8 mouse cellular contexts compared by ENCODE assay signal in genomic region chr19:6306586-6306985, GRCm38 (mm10). TPM values are rescaled to one million over a fixed set of nuclear protein-coding genes. Genes with fewer than 3 reads are reported as not detected.
DNase-seq lines count a peak whose midpoint lies in the region; ATAC-seq and TF ChIP-seq lines count a peak whose summit lies in the region.

No protein-coding gene starts in this region.

- no peaks in the 10 kb centered on the region for H3K79me2 ChIP-seq in liver, adult 2 months (ENCODE audit: control insufficient read depth, insufficient read depth, low read length)

- H3K4me1 ChIP-seq in forebrain, postnatal 0 days (ENCODE audit: insufficient read depth), result no peaks in the 10 kb centered on the region
- H3K4me1 ChIP-seq in hindbrain, embryonic 13.5 days (replicated peaks), result peaks cover 10% of the 10 kb centered on the region; the same call in 1 of the 2 replicates
- peaks cover 13% of the 10 kb centered on the region for H3K4me1 ChIP-seq in liver, adult 2 months (ENCODE audit: control insufficient read depth, insufficient read depth, low read length)
- H3K4me1 ChIP-seq in midbrain, postnatal 0 days (ENCODE audit: insufficient read depth, low read length), result no peaks in the 10 kb centered on the region
- H3K4me1 ChIP-seq in stomach, embryonic 15.5 days, result peaks cover 22% of the 10 kb centered on the region

- no peaks in the 10 kb centered on the region for H3K27me3 ChIP-seq in forebrain, postnatal 0 days (ENCODE audit: insufficient read depth, low read length)
- 0 out of 2 replicates have a peak, but pooled peaks cover 4% of the 10 kb centered on the region for H3K27me3 ChIP-seq in hindbrain, embryonic 13.5 days
- no peaks in the 10 kb centered on the region for H3K27me3 ChIP-seq in liver, adult 2 months (ENCODE audit: control insufficient read depth, insufficient read depth, low read length)
- no peaks in the 10 kb centered on the region for H3K27me3 ChIP-seq in midbrain, postnatal 0 days (ENCODE audit: insufficient read depth, low read length)
- H3K27me3 ChIP-seq in stomach, embryonic 15.5 days (replicated peaks), result no peaks in the 10 kb centered on the region

- no peak for TF ChIP-seq POLR2A in liver, adult 2 months (IDR thresholded peaks at IDR 0.05; ENCODE audit: extremely low read depth, insufficient read depth, low read length)

- peak; percentile 61 for ATAC-seq in forebrain, postnatal 0 days
- peak; percentile 69 for ATAC-seq in hindbrain, embryonic 13.5 days (ENCODE audit: low FRiP score)
- ATAC-seq in midbrain, postnatal 0 days (ENCODE audit: low FRiP score), result 0 out of 2 replicates have a peak, but pooled peaks have one; percentile 27
- peak; percentile 63 for ATAC-seq in stomach, embryonic 15.5 days (ENCODE audit: insufficient read depth, low FRiP score, low read depth)

- peak overlapping the region; percentile 45 for H3K4me3 ChIP-seq in left cerebral cortex, adult 2 months
- peak overlapping the region; percentile 53 for H3K4me3 ChIP-seq in forebrain, postnatal 0 days (ENCODE audit: low read depth, low read length)
- H3K4me3 ChIP-seq in hindbrain, embryonic 13.5 days, result peak overlapping the region; percentile 52
- H3K4me3 ChIP-seq in liver, adult 2 months (ENCODE audit: insufficient read depth, low read depth, low read length), result peak overlapping the region; percentile 66
- peak overlapping the region; percentile 45 for H3K4me3 ChIP-seq in midbrain, postnatal 0 days (ENCODE audit: low read depth, low read length)
- H3K4me3 ChIP-seq in stomach, embryonic 15.5 days (replicated peaks), result peak overlapping the region; percentile 71

- intact Hi-C loops in left cerebral cortex, adult 2 months (cut with DNase I), result no loop called here

- H3K36me3 ChIP-seq in forebrain, postnatal 0 days (ENCODE audit: insufficient read depth), result no peaks in the 10 kb centered on the region
- H3K36me3 ChIP-seq in hindbrain, embryonic 13.5 days, result peaks cover 5% of the 10 kb centered on the region
- H3K36me3 ChIP-seq in liver, adult 2 months (ENCODE audit: control insufficient read depth, insufficient read depth, low read length), result no peaks in the 10 kb centered on the region
- no peaks in the 10 kb centered on the region for H3K36me3 ChIP-seq in midbrain, postnatal 0 days (ENCODE audit: insufficient read depth, low read length)
- H3K36me3 ChIP-seq in stomach, embryonic 15.5 days, result peaks cover 13% of the 10 kb centered on the region; the same call in 1 of the 2 replicates

- H3K4me2 ChIP-seq in forebrain, postnatal 0 days (ENCODE audit: low read depth), result peak overlapping the region; percentile 55
- peak overlapping the region; percentile 61 for H3K4me2 ChIP-seq in hindbrain, embryonic 13.5 days
- peak overlapping the region; percentile 59 for H3K4me2 ChIP-seq in midbrain, postnatal 0 days (ENCODE audit: low read depth, low read length, poor library complexity, severe bottlenecking)
- H3K4me2 ChIP-seq in stomach, embryonic 15.5 days, result peak overlapping the region; percentile 72

- peak; percentile 38 to 49 for DNase-seq in left cerebral cortex, adult 2 months (ENCODE audit: extremely low spot score in 1 of 2, low spot score in 2 of 2)
- DNase-seq in left cerebral cortex, adult 8-10 months (ENCODE audit: low spot score in 2 of 2), result no peak
- DNase-seq in cerebellum, adult 9-10 months, result peak; percentile 80
- DNase-seq in forebrain, postnatal 0 days, result peak; percentile 77
- DNase-seq in liver, adult 2 months (ENCODE audit: extremely low read depth, low read depth, low spot score), result peak; percentile 28
- peak; percentile 60 for DNase-seq in midbrain, postnatal 0 days (ENCODE audit: low spot score)

- H3K27ac ChIP-seq in left cerebral cortex, adult 2 months, result no peak overlapping the region
- no peak overlapping the region for H3K27ac ChIP-seq in forebrain, postnatal 0 days (ENCODE audit: low read depth, low read length)
- no peak overlapping the region for H3K27ac ChIP-seq in hindbrain, embryonic 13.5 days
- no peak overlapping the region for H3K27ac ChIP-seq in liver, adult 2 months (replicated peaks; ENCODE audit: insufficient read depth, low read depth, low read length)
- no peak overlapping the region for H3K27ac ChIP-seq in midbrain, postnatal 0 days (ENCODE audit: low read depth, low read length)
- H3K27ac ChIP-seq in stomach, embryonic 15.5 days, result peak overlapping the region; percentile 80

- H3K9ac ChIP-seq in forebrain, postnatal 0 days, result peak overlapping the region; percentile 50
- peak overlapping the region; percentile 68 for H3K9ac ChIP-seq in hindbrain, embryonic 13.5 days
- H3K9ac ChIP-seq in liver, adult 2 months (ENCODE audit: low read depth, low read length), result peak overlapping the region; percentile 89
- H3K9ac ChIP-seq in midbrain, postnatal 0 days (replicated peaks; ENCODE audit: low read length, poor library complexity, severe bottlenecking), result peak overlapping the region; percentile 62
- peak overlapping the region; percentile 71 for H3K9ac ChIP-seq in stomach, embryonic 15.5 days

- WGBS in forebrain, postnatal 0 days, result under 1% methylated on average over 34 of the region's 34 CpGs
- under 1% methylated on average over 30 of the region's 34 CpGs for WGBS in hindbrain, embryonic 13.5 days
- WGBS in liver, adult 2 months, result under 1% methylated on average over 33 of the region's 34 CpGs
- under 1% methylated on average over 34 of the region's 34 CpGs for WGBS in midbrain, postnatal 0 days
- under 1% methylated on average over 33 of the region's 34 CpGs for whole genome bisulfite sequencing in stomach, embryonic 15.5 days

- TF ChIP-seq CTCF in left cerebral cortex, adult 2 months (IDR thresholded peaks at IDR 0.05), result peak; percentile 71
- peak; percentile 73 for TF ChIP-seq CTCF in forebrain, postnatal 0 days (IDR thresholded peaks at IDR 0.05; ENCODE audit: low read depth)
- peak; percentile 77 for TF ChIP-seq CTCF in liver, adult 2 months (IDR thresholded peaks at IDR 0.05; ENCODE audit: low read depth, low read length)
- TF ChIP-seq CTCF in midbrain, postnatal 0 days (IDR thresholded peaks at IDR 0.05), result peak; percentile 67

- no peaks in the 10 kb centered on the region for H3K9me3 ChIP-seq in forebrain, postnatal 0 days (ENCODE audit: low read length)
- no peaks in the 10 kb centered on the region for H3K9me3 ChIP-seq in hindbrain, embryonic 13.5 days
- no peaks in the 10 kb centered on the region for H3K9me3 ChIP-seq in midbrain, postnatal 0 days (ENCODE audit: low read length)
- no peaks in the 10 kb centered on the region for H3K9me3 ChIP-seq in stomach, embryonic 15.5 days

RNA-seq across cellular contexts. Expression of gene Cdc42bpg, which starts 0.3 kb away (rescaled TPM):
- 1 to 10 TPM; 3.4 to 4.1 TPM for total RNA-seq in left cerebral cortex, adult 2 months (2021)
- total RNA-seq in left cerebral cortex, adult 8-10 months (2022), result 1 to 10 TPM; 5.4 to 7.4 (median 5.5) TPM
- total RNA-seq in forebrain, postnatal 0 days (2014; rRNA removed), result 3.1 and 4.7 TPM in 2 replicates
- polyA plus RNA-seq in forebrain, postnatal 0 days (2015; fragmentation: Nextera tagmentation; extraction: Ambion mirVana), result 0.11 and 0.23 TPM in 2 replicates
- 0.42 and 0.48 TPM in 2 replicates for polyA plus RNA-seq in hindbrain, embryonic 13.5 days (2015; fragmentation: Nextera tagmentation; extraction: Ambion mirVana)
- 3.1 and 4.6 TPM in 2 replicates for total RNA-seq in liver, adult 2 months (2014; rRNA removed)
- polyA plus RNA-seq in liver, adult 2 months (2012; rRNA removed), result 6.7 and 7.3 TPM in 2 replicates
- total RNA-seq in midbrain, postnatal 0 days (2014; rRNA removed), result 4.8 and 5.4 TPM in 2 replicates
- 0.20 and 0.67 TPM in 2 replicates for polyA plus RNA-seq in midbrain, postnatal 0 days (2015; fragmentation: Nextera tagmentation; extraction: Ambion mirVana)
- 1.3 and 1.5 TPM in 2 replicates for polyA plus RNA-seq in stomach, embryonic 15.5 days (2015; fragmentation: Nextera tagmentation; extraction: Ambion mirVana)

RNA-seq across cellular contexts. Expression of gene Men1, which starts 28.2 kb away (rescaled TPM):
- total RNA-seq in left cerebral cortex, adult 2 months (2021), result 10 to 100 TPM; 64.7 to 72.5 TPM
- 10 to 100 TPM; 58.9 to 66.9 (median 62.6) TPM for total RNA-seq in left cerebral cortex, adult 8-10 months (2022)
- total RNA-seq in forebrain, postnatal 0 days (2014; rRNA removed), result 60.5 and 64.3 TPM in 2 replicates
- polyA plus RNA-seq in forebrain, postnatal 0 days (2015; fragmentation: Nextera tagmentation; extraction: Ambion mirVana), result 58.3 and 60.9 TPM in 2 replicates
- 71.7 and 73.8 TPM in 2 replicates for polyA plus RNA-seq in hindbrain, embryonic 13.5 days (2015; fragmentation: Nextera tagmentation; extraction: Ambion mirVana)
- total RNA-seq in liver, adult 2 months (2014; rRNA removed), result 9.3 and 10.1 TPM in 2 replicates
- polyA plus RNA-seq in liver, adult 2 months (2012; rRNA removed), result 26.6 and 29.4 TPM in 2 replicates
- 59.6 and 85.6 TPM in 2 replicates for total RNA-seq in midbrain, postnatal 0 days (2014; rRNA removed)
- polyA plus RNA-seq in midbrain, postnatal 0 days (2015; fragmentation: Nextera tagmentation; extraction: Ambion mirVana), result 56.8 and 60.6 TPM in 2 replicates
- polyA plus RNA-seq in stomach, embryonic 15.5 days (2015; fragmentation: Nextera tagmentation; extraction: Ambion mirVana), result 70.2 and 74.3 TPM in 2 replicates

RNA-seq across cellular contexts. Expression of gene Ehd1, which starts 30.1 kb away (rescaled TPM):
- total RNA-seq in left cerebral cortex, adult 2 months (2021), result 10 to 100 TPM; 36.4 to 43.5 TPM
- total RNA-seq in left cerebral cortex, adult 8-10 months (2022), result 10 to 100 TPM; 31.0 to 36.8 (median 35.8) TPM
- 91.9 and 120 TPM in 2 replicates for total RNA-seq in forebrain, postnatal 0 days (2014; rRNA removed)
- polyA plus RNA-seq in forebrain, postnatal 0 days (2015; fragmentation: Nextera tagmentation; extraction: Ambion mirVana), result 69.9 and 75.4 TPM in 2 replicates
- polyA plus RNA-seq in hindbrain, embryonic 13.5 days (2015; fragmentation: Nextera tagmentation; extraction: Ambion mirVana), result 86.8 and 96.4 TPM in 2 replicates
- total RNA-seq in liver, adult 2 months (2014; rRNA removed), result 25.3 and 29.7 TPM in 2 replicates
- polyA plus RNA-seq in liver, adult 2 months (2012; rRNA removed), result 140 and 154 TPM in 2 replicates
- 117 and 139 TPM in 2 replicates for total RNA-seq in midbrain, postnatal 0 days (2014; rRNA removed)
- polyA plus RNA-seq in midbrain, postnatal 0 days (2015; fragmentation: Nextera tagmentation; extraction: Ambion mirVana), result 73.0 and 74.0 TPM in 2 replicates
- polyA plus RNA-seq in stomach, embryonic 15.5 days (2015; fragmentation: Nextera tagmentation; extraction: Ambion mirVana), result 67.3 and 73.4 TPM in 2 replicates

RNA-seq across cellular contexts. Expression of gene Map4k2, which starts 34.3 kb away (rescaled TPM):
- 100 to 1,000 TPM in 1 of 2 experiments, 10 to 100 TPM in 1; 94.9 to 108 TPM for total RNA-seq in left cerebral cortex, adult 2 months (2021)
- total RNA-seq in left cerebral cortex, adult 8-10 months (2022), result 100 to 1,000 TPM in 2 of 4 experiments, 10 to 100 TPM in 2; 91.7 to 111 (median 101) TPM
- 43.0 and 55.8 TPM in 2 replicates for total RNA-seq in forebrain, postnatal 0 days (2014; rRNA removed)
- 6.7 and 9.7 TPM in 2 replicates for polyA plus RNA-seq in forebrain, postnatal 0 days (2015; fragmentation: Nextera tagmentation; extraction: Ambion mirVana)
- 17.5 and 17.6 TPM in 2 replicates for polyA plus RNA-seq in hindbrain, embryonic 13.5 days (2015; fragmentation: Nextera tagmentation; extraction: Ambion mirVana)
- 12.8 and 17.1 TPM in 2 replicates for total RNA-seq in liver, adult 2 months (2014; rRNA removed)
- polyA plus RNA-seq in liver, adult 2 months (2012; rRNA removed), result 33.0 and 39.1 TPM in 2 replicates
- 70.6 and 86.8 TPM in 2 replicates for total RNA-seq in midbrain, postnatal 0 days (2014; rRNA removed)
- polyA plus RNA-seq in midbrain, postnatal 0 days (2015; fragmentation: Nextera tagmentation; extraction: Ambion mirVana), result 18.1 TPM in 2 replicates
- 11.4 and 13.8 TPM in 2 replicates for polyA plus RNA-seq in stomach, embryonic 15.5 days (2015; fragmentation: Nextera tagmentation; extraction: Ambion mirVana)

RNA-seq across cellular contexts. Expression of gene Sf1, which starts 56.9 kb away (rescaled TPM):
- 100 to 1,000 TPM; 208 to 212 TPM for total RNA-seq in left cerebral cortex, adult 2 months (2021)
- total RNA-seq in left cerebral cortex, adult 8-10 months (2022), result 100 to 1,000 TPM; 164 to 203 (median 187) TPM
- 70.0 and 113 TPM in 2 replicates for total RNA-seq in forebrain, postnatal 0 days (2014; rRNA removed)
- 89.7 and 102 TPM in 2 replicates for polyA plus RNA-seq in forebrain, postnatal 0 days (2015; fragmentation: Nextera tagmentation; extraction: Ambion mirVana)
- polyA plus RNA-seq in hindbrain, embryonic 13.5 days (2015; fragmentation: Nextera tagmentation; extraction: Ambion mirVana), result 103 and 107 TPM in 2 replicates
- total RNA-seq in liver, adult 2 months (2014; rRNA removed), result 28.5 and 34.8 TPM in 2 replicates
- 45.7 and 62.8 TPM in 2 replicates for polyA plus RNA-seq in liver, adult 2 months (2012; rRNA removed)
- 70.5 and 92.2 TPM in 2 replicates for total RNA-seq in midbrain, postnatal 0 days (2014; rRNA removed)
- 90.2 and 95.5 TPM in 2 replicates for polyA plus RNA-seq in midbrain, postnatal 0 days (2015; fragmentation: Nextera tagmentation; extraction: Ambion mirVana)
- polyA plus RNA-seq in stomach, embryonic 15.5 days (2015; fragmentation: Nextera tagmentation; extraction: Ambion mirVana), result 104 and 127 TPM in 2 replicates

Comparison
In these comparisons a context has a peak if more than half of its experiments do, and no peak if none do; other contexts are left out.
1. DNase-seq: peak in left cerebral cortex, adult 2 months (2 of 2), cerebellum, adult 9-10 months (single experiment), forebrain, postnatal 0 days (single experiment), liver, adult 2 months (single experiment) and midbrain, postnatal 0 days (single experiment); none in left cerebral cortex, adult 8-10 months (0 of 2).
2. Peak in every context shown above with its lines, with median percentiles within 50 percentile points of each other: H3K4me3 ChIP-seq, CTCF ChIP-seq, ATAC-seq, H3K4me2 ChIP-seq and H3K9ac ChIP-seq.